Mouse (Mus musculus) CD4-positive, CD25-positive, alpha-beta regulatory T cell, adult 4 months (primary cell): ENCODE measurements at regions not wholly inside any gene's neighbourhood (a gene's known extent, or its start where the extent isn't known, plus 50 kb on each side); places are given as distances from the start of the nearest gene placed in this dataset.

Experiments used
- ATAC-seq: one replicate; pipeline ENCODE4 v1.8.0; 2017

- ATAC-seq, result no peak
Observed at GRCm38 (mm10) chr10:8936369-8936768, 50.5 kb upstream of the Sash1 start.
